Comparison of ENCODE assay signal across 10 mouse cellular contexts in genomic region chr9:8592618-8593017, GRCm38 (mm10). TPM values are rescaled to one million over a fixed set of nuclear protein-coding genes. Genes with fewer than 3 reads are reported as not detected.
DNase-seq lines count a peak whose midpoint lies in the region; ATAC-seq and TF ChIP-seq lines count a peak whose summit lies in the region.
"Had no signal": no experiment of that assay in that cellular context is flagged by ENCODE, and none has a peak within 500 bp of the region (broad histone marks: within the 10 kb centered on the region; RNA-seq: fewer than 3 reads in every experiment).

No protein-coding gene starts in this region.

- H3K36me3 ChIP-seq in hindbrain, embryonic 10.5 days = no peaks in the 10 kb centered on the region
- no peaks in the 10 kb centered on the region for H3K36me3 ChIP-seq in hindbrain, embryonic 13.5 days
- no peaks in the 10 kb centered on the region for H3K36me3 ChIP-seq in stomach, postnatal 0 days (ENCODE audit: control insufficient read depth, insufficient read depth, low read length)
- H3K36me3 ChIP-seq: liver, embryonic 13.5 days had no signal

- intact Hi-C loops in left cerebral cortex, postnatal 25 days (cut with DNase I) = loop anchor here (5.0 kb wide), 1 partner anchor 85 kb away; no protein-coding TSS in a partner anchor

- TF ChIP-seq CTCF in stomach, postnatal 0 days (IDR thresholded peaks at IDR 0.05; ENCODE audit: low read depth) = peak; percentile 51

- H3K9me3 ChIP-seq in hindbrain, embryonic 10.5 days = no peaks in the 10 kb centered on the region
- no peaks in the 10 kb centered on the region for H3K9me3 ChIP-seq in hindbrain, embryonic 13.5 days
- H3K9me3 ChIP-seq in stomach, postnatal 0 days (ENCODE audit: control insufficient read depth, low read length) = no peaks in the 10 kb centered on the region
- H3K9me3 ChIP-seq: liver, embryonic 13.5 days had no signal

- H3K9ac ChIP-seq in hindbrain, embryonic 13.5 days = no peak overlapping the region
- H3K9ac ChIP-seq in stomach, postnatal 0 days (ENCODE audit: low read length) = no peak overlapping the region
- H3K9ac ChIP-seq: liver, embryonic 13.5 days had no signal

- no peak overlapping the region for H3K4me2 ChIP-seq in hindbrain, embryonic 13.5 days
- no peak overlapping the region for H3K4me2 ChIP-seq in stomach, postnatal 0 days (replicated peaks; ENCODE audit: low read depth)
- H3K4me2 ChIP-seq: liver, embryonic 13.5 days had no signal

- no peak overlapping the region for H3K4me3 ChIP-seq in hindbrain, embryonic 10.5 days
- H3K4me3 ChIP-seq in hindbrain, embryonic 13.5 days = no peak overlapping the region
- no peak overlapping the region for H3K4me3 ChIP-seq in stomach, postnatal 0 days (ENCODE audit: low read depth, low read length)
- H3K4me3 ChIP-seq: liver, embryonic 13.5 days had no signal

- H3K27me3 ChIP-seq in hindbrain, embryonic 10.5 days (ENCODE audit: insufficient read depth, poor library complexity, severe bottlenecking) = no peaks in the 10 kb centered on the region
- H3K27me3 ChIP-seq in hindbrain, embryonic 13.5 days = no peaks in the 10 kb centered on the region
- no peaks in the 10 kb centered on the region for H3K27me3 ChIP-seq in stomach, postnatal 0 days (ENCODE audit: control insufficient read depth, insufficient read depth, low read length)
- H3K27me3 ChIP-seq: liver, embryonic 13.5 days had no signal

- no peak for ATAC-seq in hindbrain, embryonic 13.5 days (ENCODE audit: low FRiP score)
- ATAC-seq in common myeloid progenitor, adult 5-6 weeks (replicated peaks; ENCODE audit: low read depth, poor library complexity, severe bottlenecking) = peak; percentile 78
- no peak for ATAC-seq in stomach, postnatal 0 days (ENCODE audit: low FRiP score, low TSS enrichment)

- no peak overlapping the region for H3K27ac ChIP-seq in hindbrain, embryonic 10.5 days
- H3K27ac ChIP-seq in hindbrain, embryonic 13.5 days = no peak overlapping the region
- no peak overlapping the region for H3K27ac ChIP-seq in stomach, postnatal 0 days (replicated peaks)
- H3K27ac ChIP-seq: liver, embryonic 13.5 days had no signal

- WGBS in hindbrain, embryonic 10.5 days = 49% methylated on average over 6 of the region's 6 CpGs
- WGBS in hindbrain, embryonic 13.5 days = 56% methylated on average over 6 of the region's 6 CpGs
- 48% methylated on average over 6 of the region's 6 CpGs for WGBS in stomach, postnatal 0 days

- H3K4me1 ChIP-seq in hindbrain, embryonic 10.5 days (replicated peaks) = no peaks in the 10 kb centered on the region
- H3K4me1 ChIP-seq in hindbrain, embryonic 13.5 days (replicated peaks) = no peaks in the 10 kb centered on the region
- no peaks in the 10 kb centered on the region for H3K4me1 ChIP-seq in stomach, postnatal 0 days (replicated peaks; ENCODE audit: control insufficient read depth, insufficient read depth)
- H3K4me1 ChIP-seq: liver, embryonic 13.5 days had no signal

- peak; percentile 9 for DNase-seq in hindbrain, embryonic 10.5 days (ENCODE audit: low spot score)
- DNase-seq in right cerebral cortex, postnatal 14 days = peak; percentile 11
- DNase-seq in right cerebral cortex, adult 2 months (ENCODE audit: low spot score in 2 of 2) = no peak
- no peak for DNase-seq in stomach, postnatal 0 days (ENCODE audit: low spot score)
- no peak for DNase-seq in neural tube, embryonic 10.5 days (ENCODE audit: extremely low spot score, low spot score)
- DNase-seq in left cerebral cortex, postnatal 25 days (ENCODE audit: low spot score in 2 of 2) = no peak
- DNase-seq: heart, adult 18-20 months; liver, embryonic 13.5 days had no signal

- no peak for TF ChIP-seq EP300 in stomach, postnatal 0 days (optimal IDR thresholded peaks at IDR 0.05)

RNA-seq across cellular contexts. Expression of gene Trpc6, which starts 48.7 kb away (rescaled TPM):
- 1.1 and 1.5 TPM in 2 replicates for polyA plus RNA-seq in hindbrain, embryonic 10.5 days (2016; fragmentation: Nextera tagmentation; extraction: Ambion mirVana)
- polyA plus RNA-seq in hindbrain, embryonic 13.5 days (2015; fragmentation: Nextera tagmentation; extraction: Ambion mirVana) = 0.48 and 0.60 TPM in 2 replicates
- total RNA-seq in common myeloid progenitor, adult 5-6 weeks (2017) = 7.8 and 10.1 TPM in 2 replicates
- polyA plus RNA-seq in stomach, postnatal 0 days (2015; fragmentation: Nextera tagmentation; extraction: Ambion mirVana) = 1.4 and 1.5 TPM in 2 replicates
- 10 to 100 TPM; 12.2 to 13.1 TPM for total RNA-seq in left cerebral cortex, postnatal 25 days (2021)

Comparison
In these comparisons a context has a peak if more than half of its experiments do, and no peak if none do; other contexts are left out.
1. DNase-seq: peak in hindbrain, embryonic 10.5 days (single experiment) and right cerebral cortex, postnatal 14 days (single experiment); none in right cerebral cortex, adult 2 months (0 of 2), stomach, postnatal 0 days (single experiment), neural tube, embryonic 10.5 days (single experiment) and left cerebral cortex, postnatal 25 days (0 of 2).